8 mouse cellular contexts compared by ENCODE assay signal in the genomic region with DNA sequence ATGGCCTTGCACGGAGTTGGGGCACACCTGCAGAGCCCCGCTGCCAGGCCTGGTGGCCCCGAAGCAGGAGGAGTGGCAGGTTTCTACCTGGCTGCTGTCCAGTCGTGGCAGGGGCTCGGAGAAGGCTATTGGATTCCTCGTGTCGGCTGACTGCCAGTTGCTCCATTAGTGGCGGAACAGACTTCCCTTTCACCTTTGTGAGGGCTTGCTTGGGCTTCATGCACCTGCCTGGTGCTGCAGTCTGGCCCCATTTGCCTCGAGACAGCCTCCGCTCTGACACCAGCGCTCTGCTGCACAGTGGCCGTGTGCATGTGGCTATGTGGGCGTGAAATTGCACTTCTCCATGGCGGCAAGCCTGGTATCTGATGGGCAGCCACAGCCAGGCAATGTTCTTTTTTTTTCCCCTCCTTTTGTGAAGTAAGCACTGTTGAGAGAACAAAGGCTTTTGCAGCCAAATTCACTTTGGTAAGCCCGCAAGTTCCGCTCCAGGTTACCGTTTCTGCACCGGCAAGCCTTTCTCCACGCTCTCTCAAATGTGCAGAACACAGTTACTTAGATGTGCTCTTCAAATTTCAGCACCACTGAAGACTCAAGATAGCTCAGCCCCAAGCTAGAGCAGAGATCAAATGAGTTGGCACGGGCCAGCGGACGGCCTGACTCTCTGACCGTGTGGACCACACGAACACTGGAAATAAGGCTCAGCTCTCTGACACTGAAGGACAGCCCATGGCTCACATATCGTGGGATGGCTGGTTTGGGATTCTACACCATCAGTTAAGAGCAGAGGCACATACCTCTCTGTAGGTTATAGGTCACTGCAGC.
A peak's percentile ranks its signal among the peaks of the same experiment; 100 is the strongest.
DNase-seq lines count a peak whose midpoint lies in the region; ATAC-seq lines count a peak whose summit lies in the region.

No protein-coding gene starts in this region.

- WGBS in kidney, embryonic 16.5 days, result 47% methylated on average over 25 of the region's 25 CpGs
- WGBS in lung, embryonic 15.5 days, result 71% methylated on average over 25 of the region's 25 CpGs

- H3K9me3 ChIP-seq in kidney, embryonic 16.5 days (ENCODE audit: low read length), result no peaks in the 10 kb centered on the region
- no peaks in the 10 kb centered on the region for H3K9me3 ChIP-seq in lung, embryonic 15.5 days

- 0 out of 2 replicates have a peak overlapping the region, but pooled peaks have one; percentile 10 for H3K4me2 ChIP-seq in kidney, embryonic 16.5 days (replicated peaks; ENCODE audit: low read depth, low read length)
- no peak overlapping the region for H3K4me2 ChIP-seq in lung, embryonic 15.5 days

- H3K4me3 ChIP-seq in kidney, embryonic 16.5 days (ENCODE audit: low read length), result no peak overlapping the region
- H3K4me3 ChIP-seq in lung, embryonic 15.5 days, result no peak overlapping the region

- DNase-seq in cerebellum, adult 11-12 months, result peak; percentile 48
- peak; percentile 46 to 58 for DNase-seq in cerebellum, postnatal 36 days
- peak; percentile 11 to 32 for DNase-seq in right cerebral cortex, postnatal 36 days (ENCODE audit: low spot score in 2 of 2)
- DNase-seq in natural killer cell, adult 2 months (ENCODE audit: low spot score in 2 of 2), result no peak
- no peak for DNase-seq in c-Kit-positive CD71-positive TER-119-positive erythroid progenitor cells, embryonic 14.5 days (ENCODE audit: low spot score)
- DNase-seq in frontal cortex, postnatal 14 days (ENCODE audit: low spot score in 2 of 2), result no peak

- peak; percentile 82 for ATAC-seq in kidney, embryonic 16.5 days (ENCODE audit: low FRiP score, low TSS enrichment)
- ATAC-seq in lung, embryonic 15.5 days (ENCODE audit: borderline replicate concordance, extremely low read depth, low FRiP score, low TSS enrichment), result peak; percentile 42

- H3K4me1 ChIP-seq in kidney, embryonic 16.5 days (ENCODE audit: insufficient read depth, low read length), result peaks cover 10% of the 10 kb centered on the region; the same call in 1 of the 2 replicates
- no peaks in the 10 kb centered on the region for H3K4me1 ChIP-seq in lung, embryonic 15.5 days

- H3K27me3 ChIP-seq in kidney, embryonic 16.5 days (ENCODE audit: insufficient read depth, low read length), result no peaks in the 10 kb centered on the region
- H3K27me3 ChIP-seq in lung, embryonic 15.5 days, result no peaks in the 10 kb centered on the region

- no peaks in the 10 kb centered on the region for H3K36me3 ChIP-seq in kidney, embryonic 16.5 days (ENCODE audit: insufficient read depth, low read length)
- no peaks in the 10 kb centered on the region for H3K36me3 ChIP-seq in lung, embryonic 15.5 days

- no peak overlapping the region for H3K9ac ChIP-seq in kidney, embryonic 16.5 days (replicated peaks; ENCODE audit: low read length)
- H3K9ac ChIP-seq in lung, embryonic 15.5 days, result no peak overlapping the region

- H3K27ac ChIP-seq in kidney, embryonic 16.5 days (ENCODE audit: low read length), result no peak overlapping the region; the same call in 1 of the 2 replicates
- H3K27ac ChIP-seq in lung, embryonic 15.5 days, result 0 out of 2 replicates have a peak overlapping the region, but pooled peaks have one; percentile 11

Comparison
In these comparisons a context has a peak if more than half of its experiments do, and no peak if none do; other contexts are left out.
1. DNase-seq: peak in cerebellum, adult 11-12 months (single experiment), cerebellum, postnatal 36 days (2 of 2) and right cerebral cortex, postnatal 36 days (2 of 2); none in natural killer cell, adult 2 months (0 of 2), c-Kit-positive CD71-positive TER-119-positive erythroid progenitor cells, embryonic 14.5 days (single experiment) and frontal cortex, postnatal 14 days (0 of 2).